Mouse (Mus musculus): ENCODE results near the gene Ttc21b.

Gene Ttc21b

DNA sequence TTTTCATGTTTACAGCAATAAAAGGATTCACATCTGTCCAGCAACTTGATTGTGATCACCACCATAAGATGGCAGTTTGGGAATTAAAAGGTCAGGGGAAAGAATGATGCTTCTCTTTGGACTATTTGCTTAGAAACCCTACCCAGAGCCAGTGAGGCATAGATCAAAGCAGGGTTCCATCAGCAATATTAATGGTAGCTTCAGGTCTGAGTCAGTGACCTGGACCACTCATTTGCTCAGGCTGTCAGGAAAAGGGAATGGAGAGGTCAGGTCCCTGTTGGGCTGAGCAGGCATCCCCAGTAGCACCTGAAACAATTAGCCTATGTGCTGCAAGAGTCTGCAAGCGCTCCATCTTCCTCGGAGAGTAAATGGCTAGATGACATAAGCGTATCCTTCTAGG is 84.8 kb downstream of the Ttc21b start:
- DNase-seq (ENCODE audit: inconsistent ontology term) = no peak

DNA sequence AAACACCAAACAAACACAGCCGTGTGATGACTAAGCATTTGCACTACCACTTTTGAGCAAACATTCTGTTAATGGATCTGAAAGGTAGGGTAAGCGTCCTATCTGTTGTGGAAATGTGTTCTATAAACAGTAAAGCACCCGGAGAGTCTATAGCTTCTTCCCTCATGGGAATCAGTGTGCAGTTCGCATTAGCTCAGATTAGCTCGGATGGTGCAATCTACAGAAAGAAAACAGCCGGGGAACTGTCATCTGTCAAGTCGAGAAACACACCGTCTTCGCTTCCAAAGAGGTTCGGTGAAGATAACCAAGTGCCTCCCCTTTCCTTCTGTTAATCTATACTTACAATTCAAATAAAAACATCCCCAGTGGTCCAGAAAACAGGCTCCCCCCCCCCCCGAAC is 85.7 kb downstream of the Ttc21b start:
- DNase-seq (ENCODE audit: inconsistent ontology term) = no peak

DNA sequence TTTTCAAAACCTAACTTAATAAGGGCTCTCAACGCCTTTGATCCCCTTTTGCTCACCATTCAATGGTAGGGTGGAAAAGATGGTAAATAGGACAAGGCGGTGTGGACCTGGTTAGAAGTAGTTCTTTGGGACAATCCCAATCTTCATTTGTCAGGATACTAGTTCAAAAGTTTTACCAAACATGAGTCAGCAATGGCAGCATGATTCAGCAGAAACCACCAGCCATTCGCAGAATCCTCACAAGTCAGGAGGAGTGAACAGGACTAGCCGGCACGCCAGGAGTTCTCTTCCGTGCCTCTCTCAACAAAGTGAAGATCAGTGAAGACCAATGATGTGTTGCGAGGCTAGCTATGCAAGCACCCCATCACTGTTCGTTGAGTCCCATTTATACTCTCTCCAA is 91.4 kb downstream of the Ttc21b start:
- DNase-seq (ENCODE audit: inconsistent ontology term) = no peak

DNA sequence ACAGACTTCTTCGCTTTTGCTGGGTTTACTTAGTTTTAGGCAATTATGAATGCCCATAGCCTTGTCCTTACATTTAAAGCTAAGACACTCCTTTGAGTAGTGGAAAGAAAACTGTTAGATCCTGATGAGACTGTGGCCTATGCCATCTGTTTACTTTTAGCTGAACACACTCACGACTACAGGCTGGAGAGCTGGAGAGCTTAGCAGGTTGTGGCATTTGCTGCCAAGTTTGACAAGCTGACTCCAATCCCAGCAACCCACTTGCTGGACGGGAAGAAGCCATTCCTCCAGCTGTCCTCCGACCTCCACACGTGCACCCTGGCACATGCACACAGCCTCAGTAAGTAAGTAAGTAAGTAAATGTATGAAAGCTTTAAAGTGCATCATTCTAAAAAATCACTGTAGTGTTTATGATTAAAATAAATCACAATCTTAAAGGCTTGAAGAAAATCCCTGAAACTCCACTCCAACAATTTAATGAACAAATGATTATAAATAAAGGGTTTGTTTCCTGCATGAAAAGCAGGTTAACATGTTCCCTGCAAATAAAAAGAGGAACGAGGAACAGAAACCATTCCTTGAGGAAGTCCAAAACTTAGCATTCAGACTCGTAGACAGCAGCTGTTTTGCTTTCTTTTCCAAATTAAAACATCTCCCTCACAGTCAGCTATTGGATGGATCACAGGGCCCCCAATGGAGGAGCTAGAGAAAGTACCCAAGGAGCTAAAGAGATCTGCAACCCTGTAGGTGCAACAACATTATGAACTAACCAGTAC is 98.1 kb downstream of the Ttc21b start:
- DNase-seq (ENCODE audit: inconsistent ontology term) = no peak

DNA sequence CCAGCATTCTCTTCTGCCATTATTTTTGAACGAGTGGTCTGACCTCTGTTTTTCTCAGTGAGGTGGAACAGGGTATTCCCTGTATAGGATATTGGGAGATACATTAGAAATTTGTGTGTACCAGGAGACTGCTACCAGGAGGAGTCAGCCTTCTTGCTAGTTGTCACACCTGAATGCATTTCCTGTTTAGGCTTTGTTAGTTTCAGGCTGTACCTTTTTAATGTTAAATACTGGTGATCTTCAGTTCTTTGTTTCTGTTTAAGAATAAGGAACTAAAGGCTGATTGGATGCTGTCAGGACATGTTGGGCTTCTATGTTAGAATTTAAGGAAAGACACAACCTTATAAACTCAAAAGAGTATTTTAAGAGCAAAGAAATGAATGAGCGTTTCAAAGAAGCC is 105.0 kb downstream of the Ttc21b start:
- no peak for DNase-seq (ENCODE audit: inconsistent ontology term)

DNA sequence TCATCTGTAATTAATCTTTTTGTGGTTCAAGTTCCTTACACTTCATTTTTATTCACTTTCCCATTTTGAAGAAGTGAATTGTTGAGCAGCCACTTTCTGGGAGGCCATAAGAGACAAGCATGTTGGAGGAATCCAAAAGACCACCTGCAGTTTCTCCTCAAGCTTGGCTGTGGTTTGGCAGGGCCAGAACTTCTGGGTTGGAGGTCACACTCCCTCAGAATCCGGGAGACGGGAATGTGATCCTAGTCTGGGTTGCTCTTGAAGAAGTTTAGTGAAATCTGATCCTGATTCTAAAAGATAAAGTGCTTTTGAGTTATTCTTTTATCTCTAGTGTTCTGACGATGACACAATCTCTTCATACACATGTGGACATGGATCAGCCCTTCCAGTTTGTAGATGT is 105.9 kb downstream of the Ttc21b start:
- DNase-seq (ENCODE audit: inconsistent ontology term) = no peak

DNA sequence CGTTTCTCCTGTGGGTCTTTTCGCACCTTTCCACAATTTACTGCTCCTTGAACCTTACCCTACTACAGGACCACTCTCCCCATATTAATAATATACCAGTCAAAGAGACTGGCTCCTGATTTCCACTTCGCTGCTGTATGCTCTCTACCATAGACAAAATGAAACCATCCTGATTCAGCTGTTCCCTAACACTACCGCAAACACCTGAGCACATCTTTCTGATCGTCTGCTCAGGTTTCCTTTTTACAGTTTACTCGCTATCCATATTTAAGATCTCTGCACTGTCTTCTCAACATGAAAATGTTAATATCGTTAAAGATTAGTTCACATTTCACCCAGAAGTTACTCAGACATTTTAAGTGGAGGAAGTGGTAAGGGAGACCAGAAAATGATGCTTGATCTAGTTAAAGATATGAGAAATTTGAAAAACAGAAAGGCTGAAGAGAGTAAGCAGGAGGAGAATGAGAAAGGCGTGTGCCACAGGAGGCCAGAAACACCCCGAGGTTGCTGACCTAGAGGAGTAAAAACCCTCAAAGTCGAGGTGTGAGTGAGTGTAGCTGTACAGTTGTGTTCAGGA is 107.7 kb downstream of the Ttc21b start:
- no peak for DNase-seq (ENCODE audit: inconsistent ontology term)

DNA sequence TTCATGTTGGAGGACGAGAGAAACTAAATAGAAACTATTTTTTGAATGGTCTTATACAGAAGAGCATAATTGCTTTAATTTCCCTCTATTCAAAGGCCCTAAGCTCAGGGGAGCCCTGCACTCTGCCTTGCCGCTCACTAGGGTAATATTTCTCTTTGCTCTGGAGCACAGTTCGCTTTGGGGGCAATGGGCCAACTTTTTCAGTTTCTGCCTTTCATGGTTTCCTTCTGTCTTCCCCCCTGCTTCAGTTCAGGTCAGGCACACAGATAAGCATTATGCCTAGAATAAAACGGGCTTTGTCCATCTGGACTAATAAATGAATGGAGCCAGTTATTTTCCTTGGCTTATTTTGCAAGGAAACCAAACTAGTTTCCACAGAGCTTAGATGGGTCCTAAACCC is 109.9 kb downstream of the Ttc21b start:
- peak; percentile 38 for DNase-seq (ENCODE audit: inconsistent ontology term)

DNA sequence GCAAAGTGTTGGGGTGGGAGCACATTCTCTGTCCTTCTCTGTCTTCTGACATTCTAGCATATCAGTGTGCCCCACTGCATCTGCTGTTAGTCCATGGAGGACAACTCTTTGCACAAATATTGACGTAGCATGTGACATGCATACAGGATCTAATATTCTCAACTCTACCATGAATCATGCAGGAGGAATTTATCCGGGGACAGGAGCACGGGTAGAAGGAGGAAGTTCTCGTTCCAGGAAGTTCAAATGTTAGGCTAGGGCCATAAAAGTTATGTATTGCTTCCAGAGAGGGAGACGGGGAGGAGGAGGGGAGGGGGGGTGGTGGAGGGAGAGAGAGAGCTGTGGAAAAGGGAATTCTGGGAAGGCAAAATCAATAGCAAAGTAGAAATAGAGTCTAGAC is 111.6 kb downstream of the Ttc21b start:
- DNase-seq (ENCODE audit: inconsistent ontology term) = no peak

DNA sequence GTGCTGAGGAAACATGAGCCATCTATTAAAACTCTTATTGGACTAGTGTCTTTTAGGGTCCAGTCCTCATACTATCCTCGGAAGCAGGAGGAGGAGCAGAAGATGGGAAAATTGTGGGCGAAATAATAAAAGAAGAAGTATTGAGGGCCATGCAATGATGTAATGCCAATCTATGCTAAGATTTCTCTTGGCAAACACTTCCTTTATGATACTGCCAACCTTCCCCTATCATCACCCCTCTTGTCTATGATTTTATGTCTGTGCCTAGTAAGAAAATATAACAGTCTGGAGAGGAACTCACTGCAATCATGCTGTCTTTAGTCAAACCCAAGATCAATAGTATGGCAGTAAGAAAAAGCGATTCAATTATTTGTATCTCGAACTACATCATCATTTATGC is 113.1 kb downstream of the Ttc21b start:
- no peak for DNase-seq (ENCODE audit: inconsistent ontology term)

DNA sequence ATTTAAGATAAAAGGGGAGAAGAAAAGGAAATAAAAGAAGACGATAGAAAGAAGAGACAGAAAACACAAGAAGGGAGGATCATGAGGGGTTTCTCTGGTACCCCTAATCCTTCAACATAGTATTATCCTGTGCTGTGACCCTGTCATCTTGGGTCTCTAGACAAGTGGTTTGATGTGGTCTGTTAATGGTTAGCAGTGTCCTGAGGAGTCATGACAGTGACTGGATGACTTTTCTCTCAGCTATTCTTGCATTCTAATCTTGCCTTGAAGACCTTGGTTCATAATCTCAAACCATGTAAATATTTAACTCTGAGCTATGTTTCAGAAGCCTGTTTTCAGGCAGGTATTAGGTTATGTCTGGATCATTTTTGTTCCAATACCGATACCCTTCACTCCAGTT is 113.7 kb downstream of the Ttc21b start:
- no peak for DNase-seq (ENCODE audit: inconsistent ontology term)

DNA sequence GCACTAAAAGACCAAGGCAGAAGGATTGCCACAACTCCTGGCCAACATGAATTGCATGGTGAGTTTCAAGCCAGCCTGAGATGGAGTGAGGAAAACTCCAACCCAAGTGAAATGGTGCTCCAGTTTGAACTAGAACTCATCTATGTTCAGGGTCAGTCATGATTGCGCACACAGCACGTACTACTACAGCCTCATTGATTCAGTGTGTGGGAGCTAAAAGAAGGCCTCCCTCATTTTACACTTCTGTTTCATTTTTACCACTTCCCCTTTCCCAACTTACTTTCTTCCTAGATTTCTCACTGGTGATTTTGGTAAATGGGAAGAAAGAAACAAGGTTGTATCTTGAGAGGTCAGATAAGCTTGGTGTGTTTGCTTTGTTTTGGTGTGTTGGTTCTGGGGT is 114.1 kb downstream of the Ttc21b start:
- no peak for DNase-seq (ENCODE audit: inconsistent ontology term)

DNA sequence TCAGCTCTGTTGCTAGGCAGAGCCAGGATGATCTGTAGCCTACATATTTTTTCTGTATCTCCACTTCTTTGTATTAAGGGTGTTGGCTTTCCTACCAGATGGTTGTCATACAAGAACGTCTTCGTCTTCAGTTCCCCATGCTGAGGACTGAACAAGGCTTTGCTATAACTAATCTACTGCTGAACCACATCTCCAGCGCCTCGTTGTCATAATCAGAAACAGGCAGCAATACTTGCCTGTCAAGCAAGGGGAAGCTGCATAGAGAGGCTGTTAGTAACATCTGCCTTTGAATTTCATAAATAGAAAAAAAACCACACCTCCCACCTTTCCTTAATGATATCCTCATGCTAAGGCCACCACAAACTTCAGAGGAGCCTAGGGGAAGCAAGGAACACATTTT is 116.2 kb downstream of the Ttc21b start:
- DNase-seq (ENCODE audit: inconsistent ontology term) = no peak
